Mouse (Mus musculus): ENCODE data around the gene Gm9821. TPM values are rescaled to one million over a fixed set of nuclear protein-coding genes. Genes with fewer than 3 reads are reported as not detected.

The Gm9821 gene
- total and polyA plus RNA-seq, 3 experiments, result 1.2 to 22.7 TPM; not detected in 1

DNA sequence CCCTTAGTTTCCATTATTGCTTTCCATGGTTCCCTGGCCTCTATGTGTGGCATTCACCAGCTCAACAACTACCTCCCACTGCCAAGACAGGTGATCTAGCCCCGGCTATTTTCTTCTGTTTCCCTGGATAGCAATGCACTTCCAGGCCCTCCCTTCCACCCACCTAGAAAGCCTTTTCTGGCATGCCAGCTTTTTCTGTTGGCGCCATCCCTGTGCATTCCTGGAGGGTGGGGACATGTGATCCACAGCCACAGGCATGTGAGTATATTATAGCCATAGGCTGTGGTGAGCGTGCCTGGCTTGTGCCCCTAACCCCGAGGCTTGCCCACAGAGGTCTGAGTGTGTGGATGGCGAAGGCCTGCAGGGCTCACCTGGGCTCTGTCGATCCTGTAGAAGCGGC lies 9.3 kb upstream of the Gm9821 start:
- no peaks in the 10 kb centered on the region for H3K9me3 ChIP-seq (replicated peaks; ENCODE audit: insufficient read depth, low read length)
- H3K27me3 ChIP-seq (ENCODE audit: control insufficient read depth in 1 of 2, insufficient read depth in 2 of 2, low read length in 2 of 2), result no peaks in the 10 kb centered on the region
- no peak for DNase-seq (ENCODE audit: low read depth, low spot score)
- no peak overlapping the region for H3K27ac ChIP-seq (ENCODE audit: control insufficient read depth, low read depth, low read length)
- TF ChIP-seq MYC (IDR thresholded peaks at IDR 0.05; ENCODE audit: low read depth, low read length) (no peak), CTCF (IDR thresholded peaks at IDR 0.05 in 2 of 3, conservative IDR thresholded peaks at IDR 0.05 in 1 of 3; ENCODE audit: control insufficient read depth in 1 of 3, insufficient read depth in 1 of 3, low read depth in 2 of 3, low read length in 3 of 3, poor library complexity in 1 of 3, severe bottlenecking in 1 of 3) (no peak), MXI1 (IDR thresholded peaks at IDR 0.05; ENCODE audit: low read depth, low read length) (no peak)
- H3K36me3 ChIP-seq (ENCODE audit: control insufficient read depth in 1 of 2, insufficient read depth in 2 of 2, low read length in 2 of 2), result no peaks in the 10 kb centered on the region; a peak in 1 of 4 replicates
- H3K4me3 ChIP-seq (ENCODE audit: control insufficient read depth in 1 of 2, insufficient read depth in 1 of 2, low read depth in 2 of 2, low read length in 2 of 2), result no peak overlapping the region
- H3K4me1 ChIP-seq (ENCODE audit: control insufficient read depth in 1 of 2, insufficient read depth in 2 of 2, low read length in 2 of 2), result no peaks in the 10 kb centered on the region
- H3K9ac ChIP-seq (ENCODE audit: control insufficient read depth, low read depth, low read length, poor library complexity, severe bottlenecking), result no peak overlapping the region
- no peaks in the 10 kb centered on the region for H3K79me2 ChIP-seq (ENCODE audit: control insufficient read depth, insufficient read depth, low read length, poor library complexity)

DNA sequence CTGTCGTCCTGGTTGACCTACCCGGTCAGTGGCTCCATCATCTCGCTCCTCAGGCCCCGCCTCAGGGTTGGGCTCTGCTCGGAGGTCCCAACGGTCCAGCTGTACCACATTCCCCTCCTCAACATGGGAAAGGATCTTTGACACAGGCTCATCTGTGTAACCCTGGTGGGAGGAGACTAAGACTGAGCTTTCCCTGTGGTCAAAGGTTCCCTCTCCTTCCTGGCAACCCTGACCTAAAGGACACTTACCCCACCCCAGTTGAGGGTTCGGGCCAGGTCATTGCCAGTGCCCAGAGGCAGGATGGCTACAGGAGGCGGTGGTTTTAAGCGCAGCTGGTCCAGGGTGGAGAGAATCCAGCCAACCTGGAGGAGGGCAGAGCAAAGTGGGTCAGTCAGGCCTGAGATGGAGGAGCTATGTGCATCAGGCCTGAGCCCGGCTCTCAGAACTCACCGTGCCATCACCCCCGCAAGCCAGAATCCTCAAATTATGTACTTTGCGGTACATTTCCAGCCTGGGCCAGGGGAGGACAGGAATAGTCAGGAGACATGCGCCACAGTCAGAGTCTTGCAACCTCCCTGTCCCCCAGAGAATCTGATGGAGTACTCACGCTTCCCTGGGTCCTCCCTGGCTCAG lies 6.1 kb upstream of the Gm9821 start:
- Histone ChIP-seq H3K27me3 (ENCODE audit: control insufficient read depth in 1 of 2, insufficient read depth in 2 of 2, low read length in 2 of 2) (no peaks in the 10 kb centered on the region), H3K79me2 (ENCODE audit: control insufficient read depth, insufficient read depth, low read length, poor library complexity) (no peaks in the 10 kb centered on the region), H3K4me3 (ENCODE audit: control insufficient read depth in 1 of 2, insufficient read depth in 1 of 2, low read depth in 2 of 2, low read length in 2 of 2) (no peak overlapping the region), H3K36me3 (ENCODE audit: control insufficient read depth in 1 of 2, insufficient read depth in 2 of 2, low read length in 2 of 2) (peaks cover 0 to 4% of the 10 kb centered on the region in 2 experiments; a peak in 2 of 4 replicates), H3K9ac (ENCODE audit: control insufficient read depth, low read depth, low read length, poor library complexity, severe bottlenecking) (no peak overlapping the region), H3K9me3 (replicated peaks; ENCODE audit: insufficient read depth, low read length) (no peaks in the 10 kb centered on the region), H3K27ac (ENCODE audit: control insufficient read depth, low read depth, low read length) (no peak overlapping the region), H3K4me1 (ENCODE audit: control insufficient read depth in 1 of 2, insufficient read depth in 2 of 2, low read length in 2 of 2) (no peaks in the 10 kb centered on the region)
- no peak for TF ChIP-seq HCFC1 (IDR thresholded peaks at IDR 0.05; ENCODE audit: low read depth, low read length)
- no peak for TF ChIP-seq TCF12 (IDR thresholded peaks at IDR 0.05; ENCODE audit: low read depth, low read length)
- no peak for TF ChIP-seq CTCF (IDR thresholded peaks at IDR 0.05 in 2 of 3, conservative IDR thresholded peaks at IDR 0.05 in 1 of 3; ENCODE audit: control insufficient read depth in 1 of 3, insufficient read depth in 1 of 3, low read depth in 2 of 3, low read length in 3 of 3, poor library complexity in 1 of 3, severe bottlenecking in 1 of 3)
- no peak for TF ChIP-seq JUND (IDR thresholded peaks at IDR 0.05; ENCODE audit: low read depth, low read length)
- TF ChIP-seq UBTF (IDR thresholded peaks at IDR 0.05; ENCODE audit: borderline replicate concordance, insufficient read depth, low read depth, low read length), result no peak
- no peak for TF ChIP-seq BHLHE40 (IDR thresholded peaks at IDR 0.05; ENCODE audit: borderline replicate concordance, low read depth, low read length)
- no peak for TF ChIP-seq NRF1 (IDR thresholded peaks at IDR 0.05; ENCODE audit: insufficient read depth, low read depth, low read length, poor library complexity, severe bottlenecking)
- TF ChIP-seq ZNF384 (IDR thresholded peaks at IDR 0.05; ENCODE audit: low read depth, low read length), result no peak
- no peak for TF ChIP-seq EP300 (IDR thresholded peaks at IDR 0.05; ENCODE audit: low read depth in 1 of 2, low read length in 2 of 2)
- TF ChIP-seq CHD1 (IDR thresholded peaks at IDR 0.05; ENCODE audit: low read depth, low read length), result no peak
- no peak for TF ChIP-seq MYC (IDR thresholded peaks at IDR 0.05; ENCODE audit: low read depth, low read length)
- no peak for TF ChIP-seq POLR2AphosphoS5 (IDR thresholded peaks at IDR 0.05; ENCODE audit: borderline replicate concordance, low read depth, low read length)
- no peak for DNase-seq (ENCODE audit: low read depth, low spot score)

Data from MEL (cell line).